Mouse (Mus musculus) heart, postnatal 0 days (tissue): ENCODE results near the gene ccdc198.

Experiments
- CTCF ChIP-seq: IDR thresholded peaks from 2 replicates; pipeline ENCODE4 v1.5.1; 2016; ENCODE audit warnings: antibody characterized with exemption, control low read depth, low read depth
- EP300 ChIP-seq: IDR thresholded peaks from 2 replicates; pipeline ENCODE4 v1.6.1; 2016; ENCODE audit warnings: antibody characterized with exemption, low read depth

- TF ChIP-seq CTCF (no peak), EP300 (no peak)
Observed at GRCm38 (mm10) chr14:49172582-49172988, 72.7 kb downstream of the ccdc198 start.
